Mouse (Mus musculus) small intestine, adult 2 months (tissue): ENCODE measurements around the gene Fosl1.

ENCODE experiments used
- CTCF ChIP-seq: fragments of 200-500 bp; IDR thresholded peaks from 2 replicates; pipeline ENCODE4 v1.5.1; 2012; ENCODE audit warnings: low read depth, mild to moderate bottlenecking, control low read depth, inconsistent platforms, low read length, moderate library complexity, mixed read lengths; ENCODE audit not compliant: insufficient replicate concordance, insufficient read length; ENCODE audit errors: extremely low read depth
- POLR2A ChIP-seq: fragments of 200-500 bp; IDR thresholded peaks from 2 replicates; pipeline ENCODE4 v1.6.1; 2012; ENCODE audit warnings: low read depth, mild to moderate bottlenecking, control low read depth, inconsistent platforms, low read length, moderate library complexity

DNA sequence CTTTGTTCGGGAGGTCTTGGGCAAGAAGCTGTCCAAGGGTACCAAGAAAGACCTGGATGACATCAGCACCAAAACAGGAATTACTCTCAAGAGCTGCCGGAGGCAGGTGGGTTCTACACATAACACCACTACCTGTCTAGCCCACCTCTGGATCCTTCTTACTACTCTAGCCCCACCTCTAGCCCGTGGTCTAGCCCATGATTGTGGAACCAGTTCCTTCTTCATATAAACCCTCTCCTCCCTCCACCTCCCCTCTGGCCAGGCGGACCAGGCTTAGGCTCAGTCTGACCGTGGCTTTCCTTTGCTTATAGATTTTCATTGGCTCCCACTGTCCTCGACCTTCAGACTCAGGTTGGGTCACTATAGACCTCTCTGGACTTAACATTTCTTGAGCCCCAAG lies 14.1 kb downstream of the Fosl1 start:
- no peak for TF ChIP-seq CTCF
- TF ChIP-seq POLR2A = no peak
